Mouse (Mus musculus): ENCODE measurements at regions not wholly inside any gene's neighbourhood (a gene's known extent, or its start where the extent isn't known, plus 50 kb on each side); places are given as distances from the start of the nearest gene placed in this dataset.

DNA sequence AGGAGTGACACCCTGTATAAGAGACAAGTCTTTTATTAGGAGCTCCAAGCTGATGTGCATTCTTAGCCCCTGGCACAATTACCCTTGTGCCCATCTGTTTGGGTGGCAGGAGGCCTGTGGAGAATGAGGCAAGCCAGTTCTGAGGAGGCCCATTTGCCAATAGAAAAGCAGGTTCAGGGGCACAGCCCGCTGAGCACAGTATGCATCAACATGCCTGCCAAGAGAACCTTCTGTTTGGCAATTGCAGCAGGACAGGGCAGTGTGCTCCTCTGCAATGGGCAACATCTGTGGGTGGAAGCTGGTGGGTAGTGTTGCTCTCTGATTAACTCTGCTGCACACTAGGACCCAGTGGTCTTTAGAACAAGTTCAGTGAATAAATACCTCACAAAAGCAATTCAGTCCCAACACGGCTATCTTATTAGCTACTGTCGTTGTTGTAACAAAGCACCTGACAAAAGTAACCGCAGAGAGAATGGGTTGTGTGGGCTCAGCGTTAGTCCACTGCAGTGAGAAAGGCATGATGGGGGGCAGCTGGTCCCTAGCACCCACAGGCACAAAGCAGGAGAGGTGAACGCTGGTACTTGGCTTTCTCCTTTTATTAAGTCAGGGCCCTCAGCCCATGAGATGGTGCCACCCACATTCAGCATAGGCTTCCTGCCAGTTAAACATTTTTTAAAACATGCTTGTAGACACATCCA lies 187.3 kb upstream of the Tas2r119 start:
- TF ChIP-seq CTCF (conservative IDR thresholded peaks at IDR 0.05; ENCODE audit: insufficient read depth, insufficient read length, low read depth, low read length) (no peak), POLR2A (IDR thresholded peaks at IDR 0.05; ENCODE audit: low read depth, low read length) (no peak)
